Mouse (Mus musculus) embryo, embryonic 10 days (tissue): ENCODE measurements at regions not wholly inside any gene's neighbourhood (a gene's known extent, or its start where the extent isn't known, plus 50 kb on each side); places are given as distances from the start of the nearest gene placed in this dataset.

Source experiments
- DNase-seq: peaks from one replicate; pipeline ENCODE4 v3.0.0-alpha.2; 2015; ENCODE audit warnings: low spot score

DNA sequence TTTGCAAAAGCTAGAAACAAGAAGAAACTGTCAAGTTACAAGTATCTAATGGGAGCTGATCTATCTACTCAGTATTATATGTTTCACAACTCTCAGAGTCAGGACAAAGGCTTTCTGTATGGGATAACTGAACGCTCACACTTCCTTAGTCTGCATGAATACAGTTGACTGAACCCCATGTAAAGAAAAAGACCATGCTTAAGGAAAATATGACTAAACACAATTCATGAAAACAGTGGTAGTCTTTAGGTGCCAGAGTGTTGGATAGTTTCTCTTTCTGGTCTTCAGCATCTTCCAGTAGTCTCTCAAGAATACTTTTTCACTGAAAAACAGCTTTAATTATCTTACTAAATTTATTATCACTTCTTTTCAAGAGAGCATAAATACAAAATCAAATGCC lies 78.7 kb upstream of the Klf6 start:
- DNase-seq = no peak

DNA sequence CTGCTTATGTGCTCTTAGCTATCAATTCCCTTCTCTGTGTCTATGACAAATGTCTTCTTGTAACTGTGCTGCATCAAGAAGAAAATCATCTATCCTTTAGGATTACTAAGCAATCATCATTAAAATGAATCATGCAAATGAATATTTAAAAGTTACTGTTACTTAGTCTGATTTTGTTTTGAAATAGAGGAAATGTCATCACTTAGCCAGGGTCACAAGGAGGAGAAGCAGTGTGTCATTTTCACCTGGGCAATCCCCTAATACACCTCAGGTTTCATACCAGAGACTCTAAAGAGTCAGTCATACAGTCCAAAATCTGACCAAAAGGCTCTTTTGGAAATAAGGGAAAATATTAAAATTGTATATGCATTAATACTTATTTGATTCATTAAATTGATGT lies 74.2 kb upstream of the Klf6 start:
- DNase-seq = no peak

DNA sequence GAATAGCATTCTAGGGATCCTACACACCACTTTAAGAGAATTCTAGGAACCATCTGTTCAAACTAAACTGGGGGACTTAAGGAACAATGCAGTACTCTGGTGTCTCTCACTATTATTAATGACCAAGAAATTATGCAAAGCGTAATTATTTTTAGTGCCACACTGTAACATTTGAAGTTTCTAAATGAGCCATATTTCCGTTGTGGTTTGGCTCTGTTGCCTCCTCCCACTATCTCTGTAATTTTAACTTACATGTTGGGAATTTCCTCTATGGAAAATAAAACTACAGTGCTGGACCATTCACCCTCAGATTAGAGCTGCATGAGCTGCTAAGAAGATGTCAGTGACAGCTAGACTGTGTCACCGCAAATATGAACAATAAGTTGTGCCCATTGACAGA lies 72.0 kb upstream of the Klf6 start:
- DNase-seq = no peak

DNA sequence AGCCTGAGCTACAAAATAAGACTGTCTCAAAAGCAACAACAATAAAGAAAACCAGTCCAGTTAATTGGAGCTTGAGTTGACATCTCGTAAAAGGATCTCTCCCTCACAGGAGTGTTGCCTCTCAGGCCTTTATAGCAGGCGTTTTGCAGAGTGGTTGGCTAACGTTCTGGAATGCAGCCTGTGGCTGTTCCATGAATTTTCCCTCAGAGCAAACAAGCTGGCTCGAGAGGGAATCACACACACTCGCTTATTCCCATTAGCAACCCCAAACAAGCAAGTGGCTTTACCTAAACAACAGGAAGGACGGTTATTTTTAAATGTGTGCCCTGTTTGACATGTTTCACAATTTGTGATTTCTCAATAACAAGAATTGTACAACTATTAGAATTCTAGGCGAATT lies 59.2 kb upstream of the Klf6 start:
- peak; percentile 19 for DNase-seq

DNA sequence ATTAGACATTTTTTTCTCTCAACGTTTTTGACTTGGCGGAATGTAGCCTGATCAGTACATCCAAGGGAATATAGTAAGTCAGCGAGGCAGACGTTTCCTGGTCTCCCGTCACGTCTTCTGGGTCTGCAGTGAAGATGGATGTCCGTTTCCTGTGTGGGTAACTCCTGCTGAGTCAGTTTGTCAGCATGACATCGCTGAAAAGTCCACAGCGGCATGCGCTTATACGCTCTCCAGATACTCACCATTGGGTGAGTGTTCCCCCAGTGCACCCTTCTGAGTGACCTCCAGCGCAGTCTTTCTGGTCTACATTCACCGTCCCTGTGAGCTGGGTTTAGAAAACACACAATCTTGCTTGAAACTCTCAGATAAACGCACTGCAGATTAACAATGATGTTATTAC lies 58.5 kb upstream of the Klf6 start:
- peak; percentile 55 for DNase-seq

DNA sequence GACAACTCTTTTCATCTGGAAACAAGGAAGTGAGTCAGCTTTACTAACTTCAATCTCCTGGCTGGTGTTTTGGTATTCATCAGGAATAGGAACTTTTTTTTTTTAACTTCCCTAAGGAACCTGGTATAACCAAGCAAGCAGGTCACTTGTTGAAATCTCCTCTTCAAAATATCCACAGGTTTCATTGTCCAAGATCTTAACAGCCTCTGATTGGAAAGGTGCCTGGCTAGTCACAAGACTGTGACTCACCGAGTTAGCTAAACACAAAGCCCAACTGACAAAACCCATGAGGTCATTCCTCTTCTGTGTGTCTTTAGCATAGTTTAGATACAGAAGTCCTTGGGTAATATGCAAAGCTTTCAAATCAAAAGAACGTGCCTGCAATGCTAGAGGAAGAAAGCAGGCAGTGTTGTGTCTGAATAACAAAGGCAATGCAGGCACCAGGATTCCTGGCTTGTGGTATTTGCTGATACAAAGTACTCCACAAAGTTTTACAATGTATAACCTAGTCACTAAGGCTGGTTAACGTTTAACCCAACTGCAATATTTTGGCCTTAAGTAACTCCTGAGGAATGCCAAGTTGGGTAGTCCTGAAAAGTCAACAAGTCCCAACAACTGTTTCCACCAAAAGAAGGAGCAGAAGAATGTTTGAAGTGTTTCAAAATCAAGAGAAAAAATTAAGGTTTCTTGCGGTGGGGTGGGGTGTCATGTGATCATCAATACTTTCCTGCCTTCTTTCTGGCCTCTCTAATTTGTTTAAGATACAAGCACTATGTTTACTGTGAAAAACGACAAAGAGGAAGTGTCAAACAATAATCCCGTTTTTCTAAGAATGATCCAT lies 57.5 kb upstream of the Klf6 start:
- DNase-seq = peak; percentile 16

DNA sequence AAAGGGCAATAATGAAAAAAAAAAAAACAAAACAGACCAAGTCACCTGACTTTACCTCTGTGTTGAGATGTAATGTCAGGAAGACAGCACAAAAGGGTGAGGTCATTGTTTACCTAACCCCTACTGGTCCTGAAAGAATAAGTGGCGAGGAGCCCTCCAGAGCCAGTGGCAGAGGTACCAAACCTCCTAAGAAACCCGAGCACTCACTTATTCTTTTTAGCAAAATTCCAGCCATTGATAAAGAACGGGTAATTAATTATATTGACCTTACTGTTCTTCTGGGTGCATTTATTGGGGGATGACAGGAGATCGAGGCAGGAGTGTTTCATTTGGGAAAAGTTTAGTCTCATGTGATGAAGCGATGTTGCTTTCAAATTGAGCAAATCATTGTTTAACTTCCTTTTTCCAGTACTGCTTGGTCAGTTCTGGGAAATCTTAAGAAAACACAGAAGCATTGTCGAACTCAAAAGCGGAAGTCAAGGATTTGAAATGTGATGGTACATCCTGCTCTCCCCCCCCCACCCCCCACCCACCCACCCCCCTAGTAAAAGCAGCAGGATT lies 56.8 kb upstream of the Klf6 start:
- DNase-seq = peak; percentile 57

DNA sequence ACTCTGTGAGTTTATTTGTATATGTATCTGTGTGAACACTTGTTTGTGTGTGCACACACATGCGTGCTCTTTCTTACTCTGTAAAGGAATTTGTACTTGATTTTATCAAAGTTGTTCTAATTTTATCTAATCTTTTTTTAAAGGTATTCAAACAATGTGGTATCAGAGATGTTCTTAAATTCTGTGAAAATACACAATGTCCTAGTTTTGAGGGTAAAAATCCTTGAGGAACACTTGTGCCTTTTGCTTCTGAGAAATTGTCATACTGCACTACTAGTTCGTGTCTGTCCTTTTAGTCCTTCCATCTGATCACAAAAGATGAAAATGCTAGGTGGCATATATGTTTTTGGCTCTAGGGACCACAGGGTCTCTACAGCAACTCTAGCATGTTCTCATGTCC lies 52.9 kb upstream of the Klf6 start:
- no peak for DNase-seq
